Mouse (Mus musculus) megakaryocyte, adult 5-6 weeks (primary cell): Measurements from ENCODE around the gene Cldn9. TPM values are rescaled to one million over a fixed set of nuclear protein-coding genes. Genes with fewer than 3 reads are reported as not detected.

Source experiments
- ATAC-seq: 2 replicates; pipeline ENCODE4 v1.8.0; 2016; ENCODE audit warnings: mild to moderate bottlenecking, inconsistent platforms; ENCODE audit not compliant: poor library complexity, severe bottlenecking
- total RNA-seq, 2 experiments: library from RNA; stranded (forward) in 1 of 2; stranded (reverse) in 1 of 2; fragments of 153-499, 151-499 nt in 1 of 2; fragments of 221-1000, 200-1000 nt in 1 of 2; gene quantifications; 2 replicates each; pipeline versions ENCODE4 v1.2.3 to v1.2.4; 2015 to 2017

Cldn9 gene
- total RNA-seq, 2 experiments from 2014 or later, result not detected

DNA sequence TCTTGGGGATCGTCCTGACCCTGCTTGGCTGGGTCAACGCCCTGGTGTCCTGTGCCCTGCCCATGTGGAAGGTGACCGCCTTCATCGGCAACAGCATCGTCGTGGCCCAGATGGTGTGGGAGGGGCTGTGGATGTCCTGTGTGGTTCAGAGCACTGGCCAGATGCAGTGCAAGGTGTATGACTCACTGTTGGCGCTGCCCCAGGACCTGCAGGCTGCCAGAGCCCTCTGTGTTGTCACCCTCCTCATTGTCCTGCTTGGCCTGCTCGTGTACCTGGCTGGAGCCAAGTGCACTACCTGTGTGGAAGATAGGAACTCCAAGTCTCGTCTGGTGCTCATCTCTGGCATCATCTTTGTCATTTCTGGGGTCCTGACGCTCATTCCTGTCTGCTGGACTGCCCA, 2.7 kb downstream of the Cldn9 start:
- no peak for ATAC-seq

GRCm38 (mm10) chr17:23680336-23680735, 3.5 kb downstream of the Cldn9 start:
- ATAC-seq, result no peak

GRCm38 (mm10) chr17:23679127-23679835, 4.5 kb downstream of the Cldn9 start, which contains the start of gene Cldn6:
Gene Cldn6, plus strand, starts transcription at chr17:23679249.
- no peak for ATAC-seq

DNA sequence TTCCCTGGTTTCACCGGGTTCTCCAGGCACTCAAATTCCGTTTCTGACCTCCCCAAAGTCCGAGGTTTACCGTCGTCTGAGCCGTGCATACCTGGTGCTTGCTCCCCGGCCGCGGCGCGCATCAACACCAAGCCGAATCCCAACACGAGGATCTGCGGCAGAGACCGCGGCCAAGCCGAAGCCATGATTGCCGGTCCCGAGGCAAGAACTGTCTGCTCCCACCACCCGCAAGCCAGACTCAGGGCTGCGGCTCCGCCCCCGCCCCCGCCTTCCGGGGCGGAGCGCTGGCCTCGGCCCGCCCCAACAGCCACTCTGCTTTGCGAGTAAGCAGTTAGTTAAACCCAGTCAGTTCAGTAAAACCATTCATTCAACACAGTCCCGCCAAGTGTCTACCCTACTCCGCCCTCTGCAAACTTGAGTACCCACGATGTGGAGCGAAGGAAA, 6.6 kb downstream of the Cldn9 start, which contains the start of gene Tnfrsf12a:
TSS of gene Tnfrsf12a (minus strand) at position 233 of the 444 bp plus-strand sequence.
- peak; percentile 56 for ATAC-seq

- ATAC-seq, result no peak
Measured at GRCm38 (mm10) chr17:23676473-23677031, 7.3 kb downstream of the Cldn9 start.

- peak; percentile 29 for ATAC-seq
Measured at GRCm38 (mm10) chr17:23675564-23676281, 8.1 kb downstream of the Cldn9 start.

- ATAC-seq, result no peak
Measured at GRCm38 (mm10) chr17:23675127-23675526, 8.7 kb downstream of the Cldn9 start.

DNA sequence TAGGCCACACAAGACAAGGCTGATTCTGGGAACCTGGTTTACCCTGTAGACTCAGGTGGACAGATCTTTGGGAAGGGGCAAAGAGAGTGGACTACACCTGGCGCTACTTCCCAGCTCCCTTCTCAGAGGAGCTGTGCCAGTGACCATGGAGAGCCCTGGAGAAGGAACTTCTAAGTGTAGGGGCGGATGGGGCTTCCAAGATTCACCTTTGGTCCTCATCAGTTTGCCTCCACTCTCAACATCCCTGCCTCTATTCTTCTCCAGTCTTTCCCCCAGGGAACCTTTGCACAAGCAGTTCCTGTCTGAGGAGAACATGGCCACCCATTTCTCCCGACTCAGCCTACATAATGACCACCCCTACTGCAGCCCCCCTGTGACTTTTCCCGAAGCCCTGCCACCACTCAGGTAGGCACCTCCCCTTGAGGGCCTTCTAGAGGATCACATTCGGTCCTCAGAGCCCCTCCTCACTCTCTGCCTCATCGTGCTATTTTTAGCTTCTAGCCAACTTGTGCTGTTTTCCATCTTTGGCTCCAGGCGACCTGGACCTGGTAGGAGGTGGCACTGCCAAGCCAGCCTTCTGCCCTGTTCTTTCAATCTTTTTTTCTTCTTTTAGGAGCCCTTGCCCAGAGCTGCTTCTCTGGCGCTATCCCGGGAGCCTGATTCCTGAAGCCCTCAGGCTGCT, 9.4 kb downstream of the Cldn9 start:
- ATAC-seq, result no peak

DNA sequence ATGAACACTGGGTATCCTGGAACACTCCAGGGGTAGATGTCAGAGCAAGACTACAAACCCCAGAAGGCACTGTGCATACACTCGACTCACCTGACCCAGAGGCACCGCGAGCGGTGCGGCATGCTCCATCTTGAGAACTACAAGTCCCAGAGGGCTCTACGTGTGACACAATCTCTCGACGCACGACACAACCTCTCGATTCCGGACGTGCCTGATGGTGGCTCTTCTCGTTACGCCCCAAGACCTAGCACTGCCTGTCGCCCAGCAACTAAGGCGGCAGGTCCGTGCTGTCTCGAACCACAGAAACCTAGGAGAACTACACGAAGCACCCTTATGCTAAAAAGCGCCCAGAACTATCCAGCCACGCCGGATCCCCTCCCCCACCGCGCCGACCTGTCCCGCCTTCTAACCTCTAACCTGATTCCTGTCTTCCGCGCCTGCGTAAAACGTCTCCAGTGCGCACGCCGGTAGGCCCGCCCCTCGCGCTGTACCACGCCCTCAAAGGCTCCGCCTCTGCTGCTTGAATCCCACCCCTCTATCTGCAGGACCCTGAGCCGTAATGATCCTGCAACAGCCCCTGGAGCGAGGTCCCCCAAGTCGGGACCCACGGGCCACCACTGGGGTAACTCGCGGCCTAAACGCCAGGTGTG, 10.3 kb downstream of the Cldn9 start, which contains the start of the genes Hcfc1r1 and Thoc6:
TSS of gene Hcfc1r1 (plus strand) at position 173 of the 650 bp plus-strand sequence.
TSS of gene Thoc6 (minus strand) at position 459 of the 650 bp plus-strand sequence.
- peak; percentile 84 for ATAC-seq

GRCm38 (mm10) chr17:23672761-23673160, 11.1 kb downstream of the Cldn9 start:
- no peak for ATAC-seq

DNA sequence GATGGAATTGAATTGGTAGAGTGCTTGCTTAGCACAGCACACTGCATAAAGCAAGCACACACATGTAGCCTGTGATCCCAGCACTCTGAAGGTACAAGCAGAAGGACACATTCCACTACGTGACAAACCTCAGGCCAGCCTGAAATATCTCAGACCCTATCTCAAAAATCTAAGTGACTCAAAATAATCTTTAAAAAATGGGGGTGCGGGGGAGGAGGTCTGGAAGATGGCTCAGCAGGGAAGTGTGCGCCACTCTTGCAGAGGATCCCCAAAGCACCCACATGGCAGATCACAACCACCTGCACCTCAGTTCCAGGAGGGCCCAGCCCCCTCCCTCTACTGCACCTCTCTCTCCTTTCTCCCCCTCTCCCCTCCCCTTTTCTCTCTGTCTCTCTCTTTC, 12.3 kb downstream of the Cldn9 start:
- ATAC-seq, result no peak

DNA sequence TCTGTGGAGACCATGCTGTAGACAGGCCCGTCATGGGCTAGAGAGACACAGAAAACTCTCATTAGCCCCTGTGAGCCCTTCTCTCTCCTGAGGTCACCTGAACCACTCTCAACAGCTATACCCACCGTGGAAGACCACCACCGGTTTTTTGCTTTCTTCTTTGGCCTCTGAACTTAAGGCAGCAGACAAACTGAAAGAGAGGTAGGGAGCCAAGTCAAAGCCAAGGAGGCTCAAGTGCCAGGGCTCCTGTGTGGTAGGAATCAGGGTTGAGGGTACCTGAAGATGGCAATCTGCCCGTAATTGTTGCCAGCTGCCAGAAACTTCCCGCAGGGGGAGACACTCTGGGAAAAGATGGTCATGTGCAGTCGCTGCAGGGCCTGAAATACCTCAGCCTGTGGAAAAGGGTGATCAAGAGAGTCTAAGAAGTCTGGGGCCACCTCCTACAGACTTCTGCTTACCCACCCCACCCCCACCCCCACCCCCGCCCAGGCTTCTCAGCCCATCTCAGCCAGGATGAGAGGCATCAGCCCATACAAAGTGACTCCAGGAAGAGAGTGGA, 13.2 kb downstream of the Cldn9 start:
- no peak for ATAC-seq

GRCm38 (mm10) chr17:23665511-23665910, 18.3 kb downstream of the Cldn9 start:
- no peak for ATAC-seq

- peak; percentile 67 for ATAC-seq
Measured at GRCm38 (mm10) chr17:23664556-23665021, 19.2 kb downstream of the Cldn9 start.

DNA sequence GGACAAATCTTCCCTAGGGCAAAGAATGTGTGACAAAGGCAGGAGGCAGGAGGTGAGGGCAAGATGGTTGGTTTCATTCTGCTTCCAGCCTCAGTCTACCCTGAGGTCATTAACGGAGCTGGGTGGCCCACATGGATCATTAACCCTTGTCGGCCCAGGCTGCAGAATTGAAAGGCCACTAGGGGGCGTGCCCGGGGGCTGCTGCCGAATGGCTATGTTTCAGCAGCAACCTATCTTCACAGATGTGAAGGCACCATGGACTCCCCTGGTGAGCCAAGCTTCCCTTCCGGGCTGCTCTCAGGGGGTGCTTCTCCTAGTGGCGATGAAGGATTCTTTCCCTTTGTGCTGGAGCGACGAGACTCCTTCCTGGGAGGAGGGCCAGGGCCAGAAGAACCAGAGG, 22.3 kb downstream of the Cldn9 start:
- 0 out of 2 replicates have a peak, but pooled peaks have one; percentile 18 for ATAC-seq

DNA sequence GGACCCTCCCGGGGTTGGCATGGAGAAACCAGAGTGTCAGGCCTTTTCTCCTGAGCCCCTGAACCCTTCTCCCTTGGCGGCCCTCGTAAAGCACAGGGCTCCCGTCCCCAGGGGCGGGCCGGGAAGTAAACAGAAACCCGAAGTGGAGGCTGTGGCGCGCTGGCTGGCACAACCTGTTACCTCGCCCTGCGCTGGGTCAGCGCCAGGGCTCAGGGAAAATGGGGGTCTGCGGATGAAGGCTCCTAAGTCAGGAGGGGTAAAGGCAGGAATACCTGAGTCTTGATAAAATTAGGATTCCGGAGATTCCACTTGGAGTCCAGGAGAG, 23.0 kb downstream of the Cldn9 start:
- peak; percentile 38; the same call in 1 of the 2 replicates for ATAC-seq

GRCm38 (mm10) chr17:23660117-23660875, 23.5 kb downstream of the Cldn9 start, which contains the start of gene Bicdl2:
Gene Bicdl2, plus strand, starts transcription at chr17:23660506.
- ATAC-seq, result peak; percentile 36

- ATAC-seq, result no peak
Measured at GRCm38 (mm10) chr17:23658450-23658849, 25.4 kb downstream of the Cldn9 start.

- ATAC-seq, result peak; percentile 66
Measured at GRCm38 (mm10) chr17:23654410-23654809, 29.4 kb downstream of the Cldn9 start.
